Mouse (Mus musculus): ENCODE measurements around the gene Colq.

Gene Colq

GRCm38 (mm10) chr14:31574903-31575665, 16.1 kb downstream of the Colq start:
- no peak for DNase-seq

GRCm38 (mm10) chr14:31572561-31573175, 18.5 kb downstream of the Colq start:
- no peak for DNase-seq

- DNase-seq, result no peak
These were observed 19.7 kb downstream of the Colq start for GRCm38 (mm10) chr14:31571419-31571818.

GRCm38 (mm10) chr14:31570131-31570951, 20.8 kb downstream of the Colq start:
- DNase-seq, result no peak

GRCm38 (mm10) chr14:31569151-31569631, 22.0 kb downstream of the Colq start:
- DNase-seq, result peak in 1 of 2 experiments; percentile 24

- no peak for DNase-seq
These were observed 25.5 kb downstream of the Colq start for GRCm38 (mm10) chr14:31565478-31566212.

GRCm38 (mm10) chr14:31564452-31565179, 26.5 kb downstream of the Colq start:
- DNase-seq, result no peak

GRCm38 (mm10) chr14:31560886-31561285, 30.3 kb downstream of the Colq start:
- no peak for DNase-seq

GRCm38 (mm10) chr14:31559216-31559615, 31.9 kb downstream of the Colq start:
- DNase-seq, result no peak

- no peak for DNase-seq
These were observed 33.4 kb downstream of the Colq start for GRCm38 (mm10) chr14:31557784-31558183.

GRCm38 (mm10) chr14:31557273-31557672, 33.9 kb downstream of the Colq start:
- no peak for DNase-seq

GRCm38 (mm10) chr14:31556526-31557260, 34.5 kb downstream of the Colq start:
- DNase-seq, result no peak

- no peak for DNase-seq
These were observed 35.1 kb downstream of the Colq start for GRCm38 (mm10) chr14:31555963-31556434.

GRCm38 (mm10) chr14:31555021-31555420, 36.1 kb downstream of the Colq start:
- no peak for DNase-seq

GRCm38 (mm10) chr14:31543885-31544442, 47.2 kb downstream of the Colq start:
- DNase-seq, result no peak

GRCm38 (mm10) chr14:31537298-31537697, 53.8 kb downstream of the Colq start:
- peak in 1 of 2 experiments; percentile 14 for DNase-seq

- DNase-seq, result no peak
These were observed 58.5 kb downstream of the Colq start for GRCm38 (mm10) chr14:31532656-31533055.

- peak; percentile 54 to 62 for DNase-seq
These were observed 59.5 kb downstream of the Colq start for GRCm38 (mm10) chr14:31531506-31532148.

- DNase-seq, result no peak
These were observed 60.3 kb downstream of the Colq start for GRCm38 (mm10) chr14:31530847-31531246.
